Mouse (Mus musculus) CH12.LX (cell line): Measurements from ENCODE around the gene Ebf1. TPM values are rescaled to one million over a fixed set of nuclear protein-coding genes. Genes with fewer than 3 reads are reported as not detected.
A peak's percentile ranks its signal among the peaks of the same experiment; 100 is the strongest.

Source experiments
- DNase-seq: peaks from one replicate; pipeline ENCODE4 v3.0.0-alpha.2; 2013; ENCODE audit errors: extremely low read depth
- H3K27ac ChIP-seq: 2 replicates; pipeline ENCODE4 v1.5.1; 2012; ENCODE audit warnings: low read depth, mild to moderate bottlenecking, control low read depth, moderate library complexity; ENCODE audit not compliant: insufficient read depth
- H3K27me3 ChIP-seq: replicated peaks from 2 replicates; pipeline ENCODE3; 2012; ENCODE audit warnings: inconsistent platforms
- H3K36me3 ChIP-seq, 2 experiments: replicated peaks in 1 of 2; 2 replicates each; pipeline versions ENCODE3 to v1.6.1; 2012; ENCODE audit warnings: inconsistent platforms in 1 of 2, low read length in 1 of 2, mild to moderate bottlenecking in 1 of 2, mixed read lengths in 1 of 2, moderate library complexity in 1 of 2; ENCODE audit not compliant: control insufficient read depth in 1 of 2, insufficient read depth in 1 of 2
- H3K4me1 ChIP-seq, 2 experiments: 2 replicates each; pipeline ENCODE4 v1.6.1; 2012; ENCODE audit warnings: inconsistent platforms in 1 of 2, moderate library complexity in 1 of 2; ENCODE audit not compliant: insufficient read depth in 2 of 2, control insufficient read depth in 1 of 2
- H3K4me2 ChIP-seq: 2 replicates; pipeline ENCODE4 v1.6.1; 2012; ENCODE audit warnings: low read depth, mild to moderate bottlenecking, control low read depth; ENCODE audit not compliant: poor library complexity, insufficient read depth, severe bottlenecking
- H3K4me3 ChIP-seq, 3 experiments: fragments of 150-350 bp in 1 of 3; sonication (generic) in 1 of 3; replicated peaks in 1 of 3; 2 replicates each; pipeline versions ENCODE3 to v1.5.1; 2011 to 2012; ENCODE audit warnings: low read depth in 2 of 3, low read length in 2 of 3, mild to moderate bottlenecking in 2 of 3, moderate library complexity in 2 of 3, control low read depth in 1 of 3, improper control_type of control experiment in 1 of 3, inconsistent platforms in 1 of 3, mixed read lengths in 1 of 3; ENCODE audit not compliant: poor library complexity in 1 of 3
- H3K79me2 ChIP-seq: replicated peaks from 2 replicates; pipeline ENCODE4 v1.6.1; 2012; ENCODE audit warnings: mild to moderate bottlenecking, moderate library complexity; ENCODE audit not compliant: control insufficient read depth, poor library complexity, insufficient read depth, severe bottlenecking; ENCODE audit errors: extremely low read depth
- H3K9ac ChIP-seq: 2 replicates; pipeline ENCODE4 v1.6.1; 2012; ENCODE audit warnings: low read depth, mild to moderate bottlenecking, control low read depth, moderate library complexity; ENCODE audit not compliant: insufficient read depth
- H3K9me3 ChIP-seq: replicated peaks from 2 replicates; pipeline ENCODE3; 2012; ENCODE audit warnings: low read length, inconsistent platforms, mixed read lengths
- BHLHE40 ChIP-seq: IDR thresholded peaks from 2 replicates; pipeline ENCODE4 v1.6.1; 2011; ENCODE audit warnings: mild to moderate bottlenecking, low read depth, low read length, improper control_type of control experiment
- CHD1 ChIP-seq: IDR thresholded peaks from 2 replicates; pipeline ENCODE4 v1.6.1; 2012; ENCODE audit warnings: low read depth, low read length, improper control_type of control experiment, inconsistent platforms
- CHD2 ChIP-seq: IDR thresholded peaks from 2 replicates; pipeline ENCODE4 v1.6.1; 2011; ENCODE audit warnings: low read length, improper control_type of control experiment
- CTCF ChIP-seq, 2 experiments: IDR thresholded peaks in 1 of 2; conservative IDR thresholded peaks in 1 of 2; 2 replicates each; pipeline ENCODE4 v1.5.1; 2011 to 2012; ENCODE audit warnings: low read depth in 2 of 2, low read length in 2 of 2, improper control_type of control experiment in 1 of 2, inconsistent platforms in 1 of 2, mild to moderate bottlenecking in 1 of 2, moderate library complexity in 1 of 2
- EP300 ChIP-seq: IDR thresholded peaks from 2 replicates; pipeline ENCODE4 v1.6.1; 2011; ENCODE audit warnings: low read length, improper control_type of control experiment
- ETS1 ChIP-seq: conservative IDR thresholded peaks from 2 replicates; pipeline ENCODE4 v1.6.1; 2012; ENCODE audit warnings: low read depth, mild to moderate bottlenecking, inconsistent platforms, low read length, improper control_type of control experiment, moderate library complexity
- GABPA ChIP-seq: IDR thresholded peaks from 2 replicates; pipeline ENCODE4 v1.6.1; 2012; ENCODE audit warnings: low read depth, low read length, improper control_type of control experiment, inconsistent platforms; ENCODE audit not compliant: insufficient replicate concordance
- HCFC1 ChIP-seq: IDR thresholded peaks from 2 replicates; pipeline ENCODE4 v1.6.1; 2012; ENCODE audit warnings: low read depth, mild to moderate bottlenecking, inconsistent platforms, low read length, improper control_type of control experiment
- IRF4 ChIP-seq: IDR thresholded peaks from 2 replicates; pipeline ENCODE4 v1.6.1; 2014; ENCODE audit warnings: low read depth, mild to moderate bottlenecking, inconsistent platforms, low read length, improper control_type of control experiment
- JUN ChIP-seq: IDR thresholded peaks from 2 replicates; pipeline ENCODE4 v1.6.1; 2011; ENCODE audit warnings: low read depth, mild to moderate bottlenecking, low read length, improper control_type of control experiment, moderate library complexity; ENCODE audit not compliant: insufficient read depth
- JUND ChIP-seq: conservative IDR thresholded peaks from 2 replicates; pipeline ENCODE4 v1.6.1; 2011; ENCODE audit warnings: low read depth, low read length, improper control_type of control experiment
- MAFK ChIP-seq: IDR thresholded peaks from 2 replicates; pipeline ENCODE4 v1.6.1; 2011; ENCODE audit warnings: low read length, improper control_type of control experiment; ENCODE audit not compliant: insufficient replicate concordance
- MAX ChIP-seq: IDR thresholded peaks from 2 replicates; pipeline ENCODE4 v1.6.1; 2011; ENCODE audit warnings: low read length, improper control_type of control experiment
- MEF2A ChIP-seq: IDR thresholded peaks from 2 replicates; pipeline ENCODE4 v1.6.1; 2014; ENCODE audit warnings: low read depth, mild to moderate bottlenecking, inconsistent platforms, low read length, improper control_type of control experiment, borderline replicate concordance
- MXI1 ChIP-seq: IDR thresholded peaks from 2 replicates; pipeline ENCODE4 v1.6.1; 2011; ENCODE audit warnings: mild to moderate bottlenecking, low read depth, low read length, improper control_type of control experiment
- MYC ChIP-seq: IDR thresholded peaks from 2 replicates; pipeline ENCODE4 v1.6.1; 2011; ENCODE audit warnings: low read depth, mild to moderate bottlenecking, improper control_type of control experiment, low read length
- NELFE ChIP-seq: IDR thresholded peaks from 2 replicates; pipeline ENCODE4 v1.6.1; 2011; ENCODE audit warnings: low read depth, low read length, improper control_type of control experiment
- NRF1 ChIP-seq: IDR thresholded peaks from 2 replicates; pipeline ENCODE4 v1.6.1; 2014; ENCODE audit warnings: low read depth, mild to moderate bottlenecking, inconsistent platforms, low read length, improper control_type of control experiment, moderate library complexity
- PAX5 ChIP-seq: IDR thresholded peaks from 2 replicates; pipeline ENCODE4 v1.6.1; 2012; ENCODE audit warnings: low read length, inconsistent platforms, mixed read lengths
- POLR2A ChIP-seq: IDR thresholded peaks from 2 replicates; pipeline ENCODE4 v1.6.1; 2011; ENCODE audit warnings: low read depth, mild to moderate bottlenecking, improper control_type of control experiment, low read length
- RCOR1 ChIP-seq: conservative IDR thresholded peaks from 2 replicates; pipeline ENCODE4 v1.6.1; 2012; ENCODE audit warnings: low read depth, mild to moderate bottlenecking, inconsistent platforms, low read length, improper control_type of control experiment
- SIN3A ChIP-seq: IDR thresholded peaks from 2 replicates; pipeline ENCODE4 v1.6.1; 2012; ENCODE audit warnings: low read length, improper control_type of control experiment, inconsistent platforms
- TBP ChIP-seq: conservative IDR thresholded peaks from 2 replicates; pipeline ENCODE4 v1.6.1; 2011; ENCODE audit warnings: low read depth, low read length, improper control_type of control experiment
- TCF12 ChIP-seq: IDR thresholded peaks from 2 replicates; pipeline ENCODE4 v1.6.1; 2014; ENCODE audit warnings: low read depth, mild to moderate bottlenecking, inconsistent platforms, low read length, improper control_type of control experiment
- UBTF ChIP-seq: IDR thresholded peaks from 2 replicates; pipeline ENCODE4 v1.6.1; 2012; ENCODE audit warnings: low read depth, mild to moderate bottlenecking, inconsistent platforms, low read length, improper control_type of control experiment, moderate library complexity
- USF1 ChIP-seq: IDR thresholded peaks from 2 replicates; pipeline ENCODE4 v1.6.1; 2014; ENCODE audit warnings: low read depth, mild to moderate bottlenecking, inconsistent platforms, low read length, improper control_type of control experiment
- ZKSCAN1 ChIP-seq: IDR thresholded peaks from 2 replicates; pipeline ENCODE4 v1.6.1; 2012; ENCODE audit warnings: low read depth, inconsistent platforms, low read length, improper control_type of control experiment, borderline replicate concordance
- ZMIZ1 ChIP-seq: IDR thresholded peaks from 2 replicates; pipeline ENCODE4 v1.6.1; 2012; ENCODE audit warnings: low read depth, mild to moderate bottlenecking, inconsistent platforms, low read length, improper control_type of control experiment
- ZNF384 ChIP-seq: IDR thresholded peaks from 2 replicates; pipeline ENCODE4 v1.6.1; 2012; ENCODE audit warnings: low read depth, low read length, improper control_type of control experiment, inconsistent platforms
- dilution Hi-C: fragments of 300-500 bp; cut with MboI; formaldehyde crosslinking; loops from 2 replicates; pipeline ENCODE4 v1.14.3; 2020; ENCODE audit warnings: low sequenced_read_pairs; ENCODE audit not compliant: extremely low pct_unique_long_range_greater_than_20kb, extremely low pct_ligation_motif_present
- in situ Hi-C: fragments of 300-500 bp; cut with MboI; formaldehyde crosslinking; loops from 3 replicates; pipeline ENCODE4 v1.14.3; 2019; ENCODE audit warnings: low sequenced_read_pairs, low pct_ligation_motif_present, low pct_unique_long_range_greater_than_20kb, mixed read lengths
- polyA plus RNA-seq: library from polyadenylated mRNA; unstranded; fragments of >175 nt; gene quantifications from 2 replicates; pipeline ENCODE4 v1.2.1, GENCODE M21; 2012; ENCODE audit warnings: low read depth; ENCODE audit not compliant: insufficient read length
- total RNA-seq, 2 experiments: library from RNA; depleted of rRNA; stranded (reverse); fragments of 300-350 nt in 1 of 2; fragments of >200 nt in 1 of 2; gene quantifications; 2 replicates each; pipeline ENCODE4 v1.2.3; 2012 to 2014

Gene Ebf1
- total and polyA plus RNA-seq, 3 experiments: 37.8 to 60.7 (median 42.8) TPM

DNA sequence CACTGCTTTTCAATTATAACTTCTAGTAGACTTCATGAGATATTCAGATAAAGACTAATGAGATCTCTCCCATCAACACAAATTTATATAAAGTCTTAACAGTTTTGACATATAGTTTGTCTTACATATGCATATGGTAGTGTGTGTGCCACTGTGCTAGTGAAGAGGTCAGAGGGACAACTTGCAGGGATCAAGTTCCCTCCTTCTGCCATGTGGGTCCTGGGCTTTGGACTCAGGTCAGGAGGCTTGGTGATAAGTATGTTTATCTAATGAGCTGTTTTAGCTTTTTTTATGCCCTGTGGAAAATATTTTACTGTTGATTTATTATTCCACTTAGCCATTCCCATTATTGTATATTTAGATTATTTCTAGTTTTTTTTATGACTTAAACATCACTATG, 93.7 kb downstream of the Ebf1 start:
- Histone ChIP-seq H3K36me3 (peaks cover 0 to 37% of the 10 kb centered on the region in 2 experiments), H3K27me3 (no peaks in the 10 kb centered on the region), H3K4me3 (no peak overlapping the region), H3K4me1 (peaks cover 30 to 89% of the 10 kb centered on the region in 2 experiments), H3K4me2 (no peak overlapping the region), H3K9me3 (no peaks in the 10 kb centered on the region), H3K9ac (no peak overlapping the region), H3K79me2 (peaks cover 59% of the 10 kb centered on the region), H3K27ac (no peak overlapping the region)
- in situ Hi-C loops (no loop called here), dilution Hi-C loops (no loop called here)
- TF ChIP-seq GABPA (no peak), SIN3A (no peak), ZMIZ1 (no peak), ZNF384 (no peak), ETS1 (no peak)
- no peak for DNase-seq

DNA sequence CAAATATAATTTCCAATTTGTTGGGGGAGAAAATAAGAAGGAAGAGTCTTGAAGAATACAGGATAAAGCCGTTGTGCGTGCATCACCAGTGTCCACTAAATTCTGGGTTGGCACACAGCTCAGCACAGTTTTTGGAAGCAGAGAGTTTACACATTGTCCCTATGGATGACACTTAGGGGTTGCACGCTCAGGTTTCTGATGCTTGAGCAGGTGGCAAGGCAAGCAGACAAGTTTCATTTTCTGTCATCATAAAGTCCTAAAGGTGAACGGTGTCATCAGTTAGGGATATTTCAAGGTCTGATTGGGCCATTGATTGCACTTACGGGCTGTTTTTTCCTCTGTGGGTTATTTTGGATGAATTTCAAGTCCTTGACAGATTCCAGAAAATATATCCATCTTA, 97.1 kb downstream of the Ebf1 start:
- H3K36me3 ChIP-seq: peaks cover 0 to 39% of the 10 kb centered on the region in 2 experiments
- DNase-seq: peak; percentile 53
- H3K9ac ChIP-seq: 0 out of 2 replicates have a peak overlapping the region, but pooled peaks have one; percentile 10
- in situ Hi-C loops: no loop called here
- H3K4me3 ChIP-seq: no peak overlapping the region
- H3K9me3 ChIP-seq: no peaks in the 10 kb centered on the region
- no peak overlapping the region for H3K27ac ChIP-seq
- no peaks in the 10 kb centered on the region for H3K27me3 ChIP-seq
- dilution Hi-C loops: no loop called here
- TF ChIP-seq JUN (peak; percentile 68), MAX (peak; percentile 47; the same call in 1 of the 2 replicates), SIN3A (no peak), CHD1 (no peak), NRF1 (no peak), UBTF (no peak), PAX5 (no peak), ZNF384 (no peak), NELFE (no peak), CHD2 (peak; percentile 25; the same call in 1 of the 2 replicates), TBP (no peak), ZKSCAN1 (no peak), ETS1 (peak; percentile 82), USF1 (no peak), MYC (peak; percentile 82), RCOR1 (peak; percentile 82; the same call in 1 of the 2 replicates), MXI1 (0 out of 2 replicates have a peak, but pooled peaks have one; percentile 35), HCFC1 (no peak), EP300 (peak; percentile 91), IRF4 (peak; percentile 97), POLR2A (no peak), MAFK (no peak), TCF12 (peak; percentile 80), MEF2A (peak; percentile 69; the same call in 1 of the 2 replicates), BHLHE40 (peak; percentile 82), JUND (peak; percentile 94), CTCF (conservative IDR thresholded peaks at IDR 0.05 in 1 of 2, IDR thresholded peaks at IDR 0.05 in 1 of 2; ENCODE audit: low read depth in 2 of 2, low read length in 2 of 2) (no peak)
- peaks cover 34 to 89% of the 10 kb centered on the region in 2 experiments for H3K4me1 ChIP-seq
- H3K4me2 ChIP-seq: peak overlapping the region; percentile 26
- peaks cover 43% of the 10 kb centered on the region for H3K79me2 ChIP-seq
